Mouse (Mus musculus) heart, adult 11 months (tissue): ENCODE results near the gene Tctn3.

Experiments used
- DNase-seq: peaks from one replicate; pipeline ENCODE4 v3.0.0; 2022

Gene Tctn3

GRCm38 (mm10) chr19:40611830-40612506, at the start of gene Tctn3, which contains the start of gene Entpd1:
Gene Tctn3 (minus strand): TSS chr19:40612233.
Gene Entpd1 (plus strand): TSS chr19:40612366.
- peak; percentile 100 for DNase-seq

DNA sequence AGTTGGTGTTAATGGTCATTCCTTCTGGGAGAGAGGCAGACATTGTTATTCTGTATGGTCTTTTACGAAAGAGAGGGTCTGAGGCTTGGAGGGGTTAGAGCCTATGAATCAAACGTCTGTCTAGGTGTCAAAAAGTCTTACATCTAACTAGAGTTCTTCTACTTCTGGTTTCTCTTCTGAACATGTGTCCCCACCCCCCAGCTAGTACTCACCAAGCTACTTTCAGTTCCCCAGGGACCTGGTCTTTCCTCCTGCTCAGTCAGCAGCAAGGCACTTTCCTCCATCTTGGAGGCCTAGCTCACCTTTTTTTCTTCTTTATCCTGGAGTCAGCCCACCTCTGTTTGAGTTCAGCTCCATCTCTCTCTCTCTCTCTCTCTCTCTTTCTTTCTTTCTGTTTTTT, 49.1 kb upstream of the Tctn3 start:
- DNase-seq: peak; percentile 95

- peak; percentile 91 for DNase-seq
Measured at GRCm38 (mm10) chr19:40660510-40660909, 48.5 kb upstream of the Tctn3 start.

DNA sequence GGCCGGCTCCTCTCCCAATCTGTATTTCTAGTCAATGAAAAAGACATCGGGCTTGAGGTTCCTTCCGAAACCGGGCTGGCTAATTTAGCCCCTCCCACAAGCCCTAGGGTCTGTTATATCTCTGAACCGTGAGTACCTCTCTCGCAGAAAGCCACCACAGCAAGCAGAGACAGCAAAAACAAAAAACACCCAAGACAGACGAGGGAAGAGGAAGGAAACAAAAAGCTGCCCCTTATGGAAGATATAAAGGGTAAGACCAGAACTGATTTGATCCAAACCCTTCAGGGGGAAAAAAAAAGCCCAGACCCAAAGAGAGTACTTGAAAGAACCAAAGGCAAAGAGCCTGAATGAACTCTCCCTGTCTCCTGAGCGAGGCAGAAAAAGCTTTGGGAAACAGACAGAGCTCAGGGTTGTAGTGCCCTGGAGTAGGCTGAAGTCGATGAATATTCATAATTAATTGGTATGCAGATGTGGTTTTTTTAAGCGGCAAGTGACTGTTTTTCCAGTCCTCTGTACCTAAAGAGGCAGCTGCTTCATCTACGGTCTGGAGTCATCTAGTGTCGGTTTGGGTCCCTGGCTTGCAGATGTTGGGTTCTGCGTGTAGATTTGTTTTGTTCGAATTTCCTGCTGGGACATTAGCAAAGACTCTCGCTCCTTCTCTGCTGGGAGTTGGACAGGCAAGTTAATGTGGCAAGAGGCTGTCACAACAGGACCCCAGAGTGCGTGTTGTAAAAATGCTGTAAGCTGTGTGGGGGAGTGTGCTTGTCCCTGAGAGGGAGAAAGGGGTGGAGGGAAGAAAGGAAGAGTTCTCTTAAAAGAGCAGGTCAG, 47.8 kb upstream of the Tctn3 start:
- DNase-seq: peak; percentile 97

DNA sequence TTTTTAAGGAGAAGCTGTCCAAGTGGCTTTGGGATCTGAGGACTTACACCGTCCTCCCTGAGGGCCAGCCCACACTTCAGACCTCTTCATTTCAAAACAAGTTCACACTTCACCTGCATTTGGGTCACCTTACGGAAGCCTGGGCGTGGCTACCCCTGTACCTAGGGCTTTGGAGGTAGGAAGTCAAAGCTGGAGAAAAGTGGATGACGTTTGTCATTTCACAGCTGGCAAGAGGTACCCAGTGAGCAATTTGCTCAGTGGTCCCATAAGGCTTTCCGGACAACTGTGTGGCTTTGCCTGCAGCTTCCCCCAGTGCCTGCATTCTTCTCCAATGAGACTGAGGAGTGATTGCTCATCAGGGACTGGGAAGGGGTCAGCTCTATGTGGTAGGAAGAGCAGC, 46.9 kb upstream of the Tctn3 start:
- peak; percentile 75 for DNase-seq

GRCm38 (mm10) chr19:40658281-40658680, 46.2 kb upstream of the Tctn3 start:
- DNase-seq: peak; percentile 62

- DNase-seq: peak; percentile 31
Measured at GRCm38 (mm10) chr19:40656207-40656606, 44.2 kb upstream of the Tctn3 start.

DNA sequence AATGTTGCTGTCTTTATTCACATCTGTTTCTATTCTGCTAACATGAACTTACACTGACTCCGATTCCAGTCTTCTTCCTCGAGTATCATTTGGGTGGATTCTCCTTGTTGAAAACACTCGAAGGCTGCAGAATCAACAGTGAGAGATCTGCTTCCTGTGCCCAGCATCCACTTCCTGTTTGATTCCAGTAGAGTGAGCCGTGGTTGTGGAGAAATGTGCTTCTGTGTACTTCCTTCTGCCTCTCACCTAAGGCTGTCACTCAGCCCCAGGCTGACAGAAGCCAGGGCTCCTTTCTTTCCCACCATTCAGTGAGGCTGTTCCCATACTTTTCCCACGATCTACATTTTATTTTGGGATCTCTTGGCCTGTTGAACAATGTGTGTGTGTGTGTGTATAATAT, 38.1 kb upstream of the Tctn3 start:
- DNase-seq: peak; percentile 92

DNA sequence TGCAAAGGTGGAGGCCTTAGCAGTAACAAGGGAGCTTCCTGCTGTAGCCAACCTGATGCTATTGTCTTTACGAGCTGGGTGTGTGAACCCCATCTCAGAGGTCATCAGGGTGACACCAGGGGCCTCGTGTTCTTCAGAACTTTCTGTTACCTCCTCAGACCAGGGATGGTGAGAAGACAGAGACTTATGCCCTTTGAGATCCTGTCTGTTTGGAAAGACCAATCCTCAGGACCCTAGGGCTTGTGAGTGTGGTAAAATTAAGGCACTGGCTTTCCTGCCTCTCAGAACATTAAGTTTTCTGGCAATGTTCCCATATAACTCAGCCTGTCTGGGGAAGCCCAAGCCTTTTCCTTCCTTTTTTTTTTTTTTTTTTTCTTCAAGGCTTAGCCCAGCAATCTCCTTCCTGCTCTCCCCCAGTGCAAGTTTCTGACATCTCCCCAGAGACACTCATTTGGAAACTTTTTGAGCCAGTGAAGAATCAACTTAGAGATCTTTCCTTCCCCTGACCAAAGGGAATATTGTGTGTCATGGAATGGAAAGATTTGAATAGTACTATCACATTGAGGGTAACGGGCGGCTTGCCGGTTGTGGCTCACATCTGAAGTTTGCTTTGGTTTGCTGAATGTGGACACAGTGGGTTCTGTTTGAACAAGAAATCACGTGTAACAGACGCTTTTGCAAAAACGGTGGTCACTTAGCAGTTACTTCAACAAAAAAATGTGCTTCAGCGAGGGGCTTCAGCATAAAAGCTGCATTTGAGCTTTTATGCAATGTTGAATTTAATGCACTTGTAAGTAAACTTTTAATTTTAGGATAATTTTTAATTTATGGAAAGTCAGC, 35.5 kb upstream of the Tctn3 start:
- DNase-seq: peak; percentile 97

DNA sequence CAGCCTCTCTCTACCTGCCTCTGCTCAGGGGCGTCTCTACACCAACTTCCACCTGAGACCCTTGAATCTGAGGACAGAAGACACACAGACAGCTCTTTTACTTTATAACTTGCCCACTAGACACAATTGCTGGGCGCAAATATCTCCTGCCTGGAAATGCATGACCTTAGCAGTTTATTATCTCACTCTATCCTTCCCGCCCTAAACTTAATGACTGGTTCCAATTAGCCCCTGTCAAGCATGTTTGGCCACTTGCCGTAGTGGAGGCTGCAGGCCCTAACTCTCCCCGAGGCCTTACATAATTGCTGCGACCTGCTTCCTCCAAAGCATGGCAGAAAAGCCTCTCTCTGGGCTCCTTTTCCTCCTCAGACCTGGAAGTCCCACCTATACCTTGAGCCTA, 34.3 kb upstream of the Tctn3 start:
- peak; percentile 86 for DNase-seq

GRCm38 (mm10) chr19:40643846-40644245, 31.8 kb upstream of the Tctn3 start:
- DNase-seq: peak; percentile 66

DNA sequence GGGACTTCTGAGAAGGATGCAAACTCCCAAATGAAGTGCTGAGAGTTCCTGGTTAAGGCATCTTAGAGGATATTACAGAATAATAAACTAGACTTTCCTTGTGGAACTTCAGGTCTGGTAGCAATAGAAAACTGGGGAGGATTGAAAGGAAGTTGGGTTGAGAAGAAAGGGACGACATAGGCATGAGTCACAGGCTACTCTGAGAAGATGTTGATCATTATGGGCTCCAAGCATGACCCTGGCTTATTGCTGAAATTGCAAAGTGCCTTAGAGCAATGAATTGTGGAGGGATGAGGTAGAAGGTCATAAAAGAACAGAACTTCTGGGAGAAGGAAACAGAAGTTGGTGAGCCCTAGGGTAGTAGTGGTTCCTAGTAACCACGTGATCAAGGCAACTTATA, 28.8 kb upstream of the Tctn3 start:
- peak; percentile 44 for DNase-seq

DNA sequence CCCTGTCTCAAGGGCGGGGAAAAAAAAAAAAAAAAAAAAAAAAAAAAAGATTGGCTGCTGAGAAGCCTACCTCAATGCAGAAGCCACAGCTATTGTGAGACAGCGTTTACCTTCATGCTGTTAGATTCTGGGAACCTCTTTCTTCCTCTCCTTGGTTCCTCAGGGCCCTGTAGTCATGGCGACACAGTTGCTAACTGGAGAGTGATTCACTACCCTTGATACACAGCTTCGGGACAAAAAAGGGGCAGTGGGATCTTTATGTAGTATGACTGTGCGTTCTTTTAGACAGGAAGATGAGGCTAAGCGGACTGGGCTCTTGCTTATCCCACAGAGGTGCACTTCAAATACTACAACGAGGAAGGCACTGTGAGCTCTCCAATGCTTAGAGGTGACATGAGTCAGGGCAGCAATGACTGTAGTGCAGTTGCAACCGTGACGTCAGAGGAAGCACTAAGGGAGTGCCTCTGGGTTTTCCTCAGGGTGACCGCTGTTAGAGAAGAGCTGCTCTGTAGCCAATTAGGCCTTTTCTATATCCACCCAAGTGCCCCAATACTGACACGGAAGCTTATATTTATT, 27.8 kb upstream of the Tctn3 start:
- peak; percentile 68 for DNase-seq

DNA sequence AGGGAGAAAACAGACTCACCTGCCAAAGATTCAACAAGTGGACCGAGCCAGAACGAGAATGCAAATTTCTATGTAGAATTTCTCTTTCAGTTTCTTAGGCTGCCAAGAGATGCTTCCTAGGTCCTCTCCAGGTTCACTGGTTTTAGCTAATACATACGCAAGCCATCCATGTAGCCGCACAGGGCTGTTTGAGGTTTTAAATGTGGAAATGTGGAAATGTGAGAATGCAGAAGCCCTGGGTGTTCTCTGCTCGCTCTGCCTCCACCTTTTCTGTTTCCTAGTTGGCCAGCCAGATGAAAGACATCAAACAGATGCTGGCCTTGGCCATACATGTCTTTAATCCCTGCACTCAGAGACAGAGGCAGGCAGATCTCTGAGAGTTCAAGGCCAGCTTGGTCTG, 26.5 kb upstream of the Tctn3 start:
- DNase-seq: peak; percentile 83

DNA sequence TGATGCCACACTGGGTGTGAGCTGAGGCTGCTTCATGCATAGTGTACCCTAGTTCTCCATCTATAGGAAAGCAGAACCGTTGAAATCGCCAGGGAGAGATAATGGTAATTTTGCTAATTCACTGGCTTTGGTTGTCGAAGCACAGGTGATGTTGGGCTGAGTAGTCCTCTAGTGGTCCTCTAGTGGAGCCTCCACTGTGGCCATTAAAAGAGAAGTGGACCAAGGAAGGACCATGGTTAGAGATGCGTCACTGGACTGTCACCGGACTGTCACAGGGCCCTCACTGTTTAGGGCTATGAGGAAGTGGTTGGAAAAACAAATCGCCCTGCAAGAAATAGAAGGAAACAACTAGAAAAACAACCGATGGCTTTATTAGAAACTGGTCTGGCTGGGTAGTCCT, 25.6 kb upstream of the Tctn3 start:
- DNase-seq: peak; percentile 97

GRCm38 (mm10) chr19:40637091-40637490, 25.1 kb upstream of the Tctn3 start:
- DNase-seq: peak; percentile 98

GRCm38 (mm10) chr19:40633144-40633543, 21.1 kb upstream of the Tctn3 start:
- DNase-seq: peak; percentile 10

DNA sequence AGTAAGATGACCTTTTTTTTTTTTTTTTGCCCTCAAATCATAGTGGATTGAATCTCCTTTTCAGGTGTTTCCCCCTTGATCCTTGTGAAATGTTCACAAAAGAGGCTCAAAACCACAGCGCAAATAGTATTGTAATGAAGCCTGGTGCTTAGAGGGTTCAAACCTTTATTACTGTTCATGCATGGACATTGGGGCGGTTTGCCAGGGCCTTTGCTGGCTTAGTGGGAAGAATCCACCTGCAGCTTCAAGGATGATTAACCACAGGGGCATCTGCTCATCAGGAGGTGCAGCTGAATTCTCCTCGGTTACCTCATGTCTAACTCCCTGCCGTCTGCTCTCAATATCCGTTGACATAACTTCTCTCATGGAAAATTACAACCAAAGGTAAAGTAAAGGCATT, 20.6 kb upstream of the Tctn3 start:
- peak; percentile 7 for DNase-seq

- no peak for DNase-seq
Measured at GRCm38 (mm10) chr19:40632193-40632592, 20.2 kb upstream of the Tctn3 start.

DNA sequence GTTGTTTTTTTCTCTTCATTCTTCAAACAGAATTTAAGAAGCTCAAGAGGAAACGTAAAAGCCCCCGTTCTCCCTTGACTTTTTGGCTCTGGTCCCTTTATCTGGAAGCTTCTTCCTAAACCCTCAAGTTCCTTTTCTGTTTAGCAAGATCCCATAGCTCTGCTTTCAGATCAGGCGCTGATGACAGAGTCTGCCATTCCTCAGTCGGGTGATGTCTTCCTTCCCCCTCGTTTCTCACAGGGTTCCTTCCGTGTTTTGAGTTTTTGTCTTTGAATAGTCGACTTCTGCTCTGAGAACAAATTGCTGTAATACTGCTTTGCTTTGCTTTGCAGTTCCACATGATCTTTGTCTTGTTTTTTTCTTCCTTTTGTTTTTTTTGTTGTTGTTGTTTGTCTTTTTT, 18.6 kb upstream of the Tctn3 start:
- peak; percentile 96 for DNase-seq

GRCm38 (mm10) chr19:40630096-40630495, 18.1 kb upstream of the Tctn3 start:
- peak; percentile 96 for DNase-seq

DNA sequence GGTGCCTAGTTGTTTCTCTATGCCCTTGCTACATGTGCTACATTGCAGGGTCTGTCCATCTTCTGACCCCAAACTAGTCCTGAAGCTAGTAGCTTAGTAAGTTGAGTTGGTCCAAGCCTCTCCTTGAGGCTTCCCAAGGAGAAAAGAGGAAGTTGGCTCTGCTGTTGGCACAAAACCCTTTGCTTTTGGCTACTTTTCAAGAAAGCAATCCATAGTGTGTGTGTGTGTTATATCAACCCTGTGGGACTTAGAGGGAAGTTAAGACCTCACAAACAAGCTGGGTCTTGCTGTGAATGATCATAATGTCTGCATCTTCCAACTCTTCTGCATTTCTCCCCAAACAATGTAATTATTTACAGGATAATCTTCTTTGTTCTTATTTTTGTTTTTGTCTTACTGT, 16.9 kb upstream of the Tctn3 start:
- DNase-seq: peak; percentile 85

GRCm38 (mm10) chr19:40625935-40626334, 13.9 kb upstream of the Tctn3 start:
- DNase-seq: peak; percentile 79
